Mouse (Mus musculus): ENCODE measurements at regions not wholly inside any gene's neighbourhood (a gene's known extent, or its start where the extent isn't known, plus 50 kb on each side); places are given as distances from the start of the nearest gene placed in this dataset.

DNA sequence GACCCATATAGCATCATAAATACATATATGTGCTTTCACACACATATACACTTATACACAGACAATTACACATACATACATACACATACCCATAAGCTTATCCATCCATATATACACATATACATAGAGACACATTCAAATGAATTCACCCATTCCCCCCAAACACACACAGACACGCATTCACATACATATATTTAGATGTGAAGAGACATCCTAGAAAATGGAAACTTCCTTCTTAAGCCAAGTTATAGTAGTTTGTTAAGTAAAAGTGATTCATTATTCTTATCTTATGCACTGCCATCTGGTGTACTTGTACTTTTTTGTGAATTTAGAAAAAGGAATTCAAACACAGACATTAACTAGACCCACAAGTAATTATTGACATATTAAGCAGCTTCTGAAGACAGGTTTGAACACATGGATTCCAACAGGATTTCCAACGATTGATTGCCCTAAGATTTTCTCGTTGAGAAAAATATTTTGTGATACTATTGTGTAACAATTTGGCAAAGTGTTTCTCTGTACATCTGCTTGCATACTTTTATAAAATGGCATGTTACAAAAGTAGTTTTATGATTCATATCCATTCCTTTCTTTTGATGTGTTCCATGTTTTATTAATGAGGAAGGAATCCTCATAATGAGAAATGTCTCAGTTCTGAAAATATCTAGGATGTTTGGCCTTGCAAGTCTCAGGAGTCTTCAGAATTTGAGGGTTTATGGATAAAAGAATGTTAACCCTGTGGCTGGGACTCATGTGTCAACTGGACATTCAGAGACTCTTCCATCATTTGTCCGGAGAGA, 1161.5 kb upstream of the Apob start:
- no peak for DNase-seq

GRCm38 (mm10) chr12:6832933-6833332, 1144.5 kb upstream of the Apob start:
- no peak for DNase-seq

DNA sequence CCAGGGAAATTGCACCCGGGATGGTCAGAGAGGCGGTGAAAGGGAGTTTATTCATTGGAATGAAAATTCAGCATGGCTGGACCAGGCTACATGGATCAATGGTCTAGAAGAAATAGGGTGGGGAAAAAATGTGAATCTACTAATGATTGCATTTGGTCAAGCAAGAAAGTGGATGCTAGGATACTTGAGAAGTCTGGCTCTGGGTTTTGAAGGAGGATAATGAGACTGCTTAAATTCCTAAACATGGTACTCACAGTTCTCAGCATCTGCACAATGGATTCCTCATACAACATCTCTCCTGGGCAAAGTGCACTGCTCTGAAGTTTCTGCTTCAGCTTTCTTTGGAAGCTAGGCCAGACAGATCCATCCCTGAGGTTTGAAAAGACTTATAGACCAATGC, 1139.9 kb upstream of the Apob start:
- no peak for DNase-seq

DNA sequence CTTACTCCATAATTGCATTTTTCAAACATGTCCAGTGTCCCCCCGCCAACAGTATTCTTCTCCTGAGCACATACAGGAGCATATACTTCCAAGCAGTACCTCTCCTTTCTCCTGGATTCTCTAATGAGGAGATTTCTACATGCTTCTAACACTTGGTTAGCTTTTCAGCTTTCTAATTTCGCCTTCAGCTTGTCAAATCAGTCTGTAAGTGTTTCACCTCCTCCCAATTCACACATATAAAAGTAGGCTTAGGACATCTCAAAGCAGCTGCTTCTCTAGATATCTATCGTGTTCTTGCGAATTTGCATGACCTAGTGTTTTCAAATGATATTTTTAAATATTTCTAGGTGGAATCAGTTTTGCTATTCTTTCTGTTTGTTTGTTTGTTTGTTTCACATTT, 1129.0 kb upstream of the Apob start:
- no peak for DNase-seq

GRCm38 (mm10) chr12:6865916-6866315, 1111.5 kb upstream of the Apob start:
- peak; percentile 3 for DNase-seq

Data from adrenal gland, postnatal 14 days (tissue).